Mouse (Mus musculus): ENCODE measurements around the gene Serpine2.

The Serpine2 gene

GRCm38 (mm10) chr1:79755376-79755775, 105.6 kb downstream of the Serpine2 start:
- DNase-seq = no peak

DNA sequence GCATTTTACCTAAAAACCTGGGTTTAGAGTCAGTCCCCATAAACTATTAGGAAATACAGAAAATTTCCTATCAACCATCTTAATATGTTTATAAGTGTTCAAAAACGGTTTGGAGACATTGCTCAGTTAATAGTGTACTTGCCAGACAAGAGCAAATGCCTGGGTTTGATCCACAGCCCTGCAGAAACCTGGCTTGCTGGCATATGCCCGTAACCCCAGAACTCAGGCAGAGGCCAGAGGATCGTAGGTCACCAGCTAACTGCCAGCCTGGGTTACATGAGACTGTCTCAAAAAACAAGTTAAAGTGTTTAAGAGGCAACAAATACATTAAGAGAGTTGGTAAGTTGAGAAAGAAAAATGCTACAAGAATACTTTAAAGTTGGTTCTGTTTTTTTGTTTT, 106.0 kb downstream of the Serpine2 start:
- no peak for DNase-seq

DNA sequence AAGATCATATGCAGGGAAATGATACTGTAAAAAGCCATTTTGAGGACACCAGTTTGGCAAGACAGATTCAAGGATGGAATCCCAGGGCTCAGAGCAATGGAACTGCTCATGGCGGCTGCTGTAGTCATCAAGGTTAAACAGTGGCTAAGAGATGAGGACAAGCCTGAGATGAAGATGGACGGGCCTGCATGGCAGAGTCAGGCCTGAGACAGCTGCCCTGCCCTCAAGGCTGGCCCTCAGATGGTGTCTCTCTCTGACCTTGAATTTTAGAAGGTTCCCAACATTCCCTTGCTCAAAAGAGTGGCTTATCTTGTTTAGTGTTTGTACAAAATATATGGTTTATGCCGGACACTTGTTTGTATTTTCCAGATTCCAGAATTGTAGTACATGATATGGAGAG, 107.5 kb downstream of the Serpine2 start:
- DNase-seq = no peak

DNA sequence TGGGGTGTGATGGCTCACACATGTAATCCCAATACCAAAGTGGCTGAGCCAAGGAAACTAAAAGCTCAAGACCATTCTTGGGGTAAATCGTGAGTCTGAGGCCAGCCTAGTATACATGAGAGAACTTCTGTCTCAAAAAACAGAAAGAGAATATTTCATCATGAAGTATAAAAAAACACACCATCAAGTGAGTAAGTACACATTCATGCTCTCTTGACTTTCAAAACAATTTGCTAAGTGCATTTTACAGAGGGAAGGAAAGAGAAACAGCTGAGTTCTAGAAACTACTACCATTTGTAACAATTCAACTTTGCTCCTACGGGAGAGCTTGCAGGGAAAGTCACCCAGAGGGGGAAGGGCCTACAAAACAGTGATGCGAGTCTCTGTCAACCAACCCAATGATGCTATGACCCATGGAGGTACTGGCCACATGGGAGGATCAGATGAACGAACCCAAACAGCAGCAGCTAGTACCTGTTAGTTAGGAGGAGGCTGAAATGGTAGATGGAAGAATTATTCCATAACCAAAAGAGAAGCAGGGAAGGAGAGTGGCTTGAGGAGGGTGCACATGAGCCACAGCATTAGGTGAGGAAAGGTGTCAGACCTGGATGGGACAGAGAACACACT, 108.2 kb downstream of the Serpine2 start:
- DNase-seq = no peak

- DNase-seq = no peak
These were observed 108.8 kb downstream of the Serpine2 start for GRCm38 (mm10) chr1:79752015-79752695.

GRCm38 (mm10) chr1:79751186-79751585, 109.8 kb downstream of the Serpine2 start:
- no peak for DNase-seq

GRCm38 (mm10) chr1:79746056-79746455, 114.9 kb downstream of the Serpine2 start:
- DNase-seq = no peak
